Mouse (Mus musculus) left cerebral cortex, adult 6 months (tissue): ENCODE measurements around the gene Gm16506. TPM values are rescaled to one million over a fixed set of nuclear protein-coding genes. Genes with fewer than 3 reads are reported as not detected.

Source experiments
- long read RNA-seq, 2 experiments: library from polyadenylated mRNA; unstranded; transcript quantifications; one replicate each; pipeline ENCODE4 v2.0.0; 2019 to 2020
- polyA plus RNA-seq: library from polyadenylated mRNA; unstranded; fragments of <200 nt; fragmentation: Nextera tagmentation; gene quantifications from 2 replicates; pipeline ENCODE4 v1.2.3, GENCODE M21; 2021

Gene Gm16506
- polyA plus RNA-seq: not detected in 2 replicates
- long read RNA-seq, experiment 1: 0 reads
- long read RNA-seq, experiment 2: 0 reads

DNA sequence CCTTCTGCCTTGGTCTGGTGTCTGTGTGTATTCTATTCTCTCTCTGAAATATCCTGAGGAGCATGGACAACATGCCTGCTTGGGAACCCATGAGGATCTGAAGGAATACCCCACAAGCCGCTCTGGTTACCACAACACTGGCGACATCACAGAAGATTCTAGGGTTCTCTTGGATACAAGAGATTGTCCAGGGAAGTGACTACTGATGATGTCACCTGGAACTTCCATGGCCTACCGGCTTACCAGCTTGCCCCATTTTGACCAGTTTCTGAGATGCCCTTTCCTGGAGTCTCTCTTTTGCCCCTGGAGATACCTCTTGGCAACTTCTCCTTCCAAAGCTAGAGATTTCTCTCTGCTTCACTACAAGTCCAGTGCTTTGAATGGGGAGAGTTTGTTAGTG is at the start of gene Gm16506:
Gene Gm16506, minus strand, starts transcription at position 101 of the 400 bp plus-strand sequence.

DNA sequence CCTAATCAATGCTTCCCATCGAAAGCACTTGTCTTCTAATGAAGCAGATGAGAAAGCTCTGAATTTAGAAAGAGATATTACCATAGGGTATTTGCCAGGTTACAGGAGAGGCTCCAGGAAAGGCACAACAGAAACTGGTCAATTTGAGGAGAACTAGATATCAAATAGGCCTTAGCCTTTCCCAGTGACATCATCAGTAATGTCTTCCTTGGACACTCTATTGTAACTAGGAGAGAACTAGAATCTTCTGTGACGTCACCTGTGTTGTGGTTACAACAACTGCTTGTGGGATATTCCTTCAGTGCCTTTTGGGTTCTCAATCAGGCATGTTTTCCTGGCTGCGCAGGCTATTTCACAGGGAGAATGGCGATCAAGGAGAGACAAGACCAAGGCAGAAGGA is 20.3 kb upstream of the Gm16506 start, which contains the start of gene Gm6526:
Gene Gm6526, plus strand, starts transcription at position 301 of the 400 bp plus-strand sequence.

DNA sequence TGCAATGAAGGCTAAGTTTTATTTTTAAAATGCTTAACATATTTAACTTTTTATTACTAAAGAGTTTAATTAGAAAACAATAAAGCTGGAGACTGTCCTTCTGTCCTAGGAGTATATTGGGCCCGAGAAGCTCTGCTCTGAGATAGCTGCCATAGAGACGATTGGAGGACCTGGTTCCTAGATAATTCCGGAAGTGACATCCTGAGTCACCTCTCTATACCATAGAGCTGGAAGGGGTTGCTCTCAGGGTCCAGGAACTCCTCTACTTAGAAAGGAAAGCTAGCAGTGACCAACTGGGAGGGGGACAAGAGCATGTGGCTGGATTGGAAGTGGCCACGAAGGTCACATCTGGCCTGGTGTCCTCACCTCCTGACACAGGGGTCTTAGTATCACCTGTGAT is 29.7 kb downstream of the Gm16506 start, which contains the start of gene Gm7324:
Gene Gm7324, plus strand, starts transcription at position 208 of the 400 bp plus-strand sequence.

DNA sequence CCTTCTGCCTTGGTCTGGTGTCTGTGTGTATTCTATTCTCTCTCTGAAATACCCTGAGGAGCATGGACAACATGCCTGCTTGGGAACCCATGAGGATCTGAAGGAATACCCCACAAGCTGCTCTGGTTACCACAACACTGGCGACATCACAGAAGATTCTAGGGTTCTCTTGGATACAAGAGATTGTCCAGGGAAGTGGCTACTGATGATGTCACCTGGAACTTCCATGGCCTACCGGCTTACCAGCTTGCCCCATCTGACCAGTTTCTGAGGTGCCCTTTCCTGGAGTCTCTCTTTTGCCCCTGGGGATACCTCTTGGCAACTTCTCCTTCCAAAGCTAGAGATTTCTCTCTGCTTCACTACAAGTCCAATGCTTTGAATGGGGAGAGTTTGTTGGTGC is 50.2 kb downstream of the Gm16506 start, which contains the start of gene Gm8165:
Gene Gm8165, minus strand, starts transcription at position 101 of the 400 bp plus-strand sequence.

Other genes starting within 250 kb of the Gm16506 start
- not detected in 2 replicates for gene Gm5799, start 183.9 kb downstream of the Gm16506 start, polyA plus RNA-seq
- not detected in 2 replicates for gene Gm17654, start 148.3 kb downstream of the Gm16506 start, polyA plus RNA-seq
- not detected in 2 replicates for gene Gm10375, start 119.5 kb downstream of the Gm16506 start, polyA plus RNA-seq
- gene Gm8165, start 50.3 kb downstream of the Gm16506 start, polyA plus RNA-seq: not detected in 2 replicates
- 0.38 and 0.42 TPM in 2 replicates for gene Gm7324, start 29.7 kb downstream of the Gm16506 start, polyA plus RNA-seq
- gene Gm6526, start 20.4 kb upstream of the Gm16506 start, polyA plus RNA-seq: not detected in 2 replicates
- gene Gm8180, start 57.3 kb upstream of the Gm16506 start, polyA plus RNA-seq: not detected in 2 replicates
- not detected in 2 replicates for gene Ear1, start 148.0 kb upstream of the Gm16506 start, polyA plus RNA-seq
- gene Ear10, start 196.1 kb upstream of the Gm16506 start, polyA plus RNA-seq: not detected in 2 replicates
- not detected in 2 replicates for gene Gm8113, start 197.9 kb upstream of the Gm16506 start, polyA plus RNA-seq
- not detected in 2 replicates for gene Ang5, start 229.6 kb upstream of the Gm16506 start, polyA plus RNA-seq